Mouse (Mus musculus): ENCODE measurements around the gene Inhba. TPM values are rescaled to one million over a fixed set of nuclear protein-coding genes. Genes with fewer than 3 reads are reported as not detected.

Inhba gene
- not detected for polyA plus RNA-seq (2017; shearing (Covaris generic))

- peak; percentile 50 for ATAC-seq
Measured at GRCm38 (mm10) chr13:16011372-16012242, at the start of gene Inhba. Gene Inhba, plus strand, starts transcription at chr13:16011851.

DNA sequence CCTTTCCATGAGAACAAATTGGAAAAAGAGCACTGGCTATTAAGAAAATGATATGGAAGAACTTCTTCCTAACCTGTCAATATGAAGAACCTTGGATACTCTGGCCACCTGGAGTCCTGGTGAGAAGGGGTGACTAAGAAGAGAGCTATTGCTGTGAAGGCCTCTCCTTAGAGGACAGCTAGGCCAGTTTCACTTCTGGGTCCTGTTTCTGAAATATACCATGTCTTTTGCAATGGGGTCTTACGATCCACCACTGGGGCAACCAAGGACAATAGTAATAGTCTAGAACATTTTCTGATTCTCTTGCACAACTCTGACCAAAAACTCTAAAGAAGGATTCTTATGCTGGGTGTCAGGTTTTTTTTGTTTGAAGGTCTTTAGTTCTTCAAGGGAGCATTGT is 35.1 kb upstream of the Inhba start:
- no peak for ATAC-seq

- no peak for ATAC-seq
Measured at GRCm38 (mm10) chr13:15979551-15979950, 32.1 kb upstream of the Inhba start.

DNA sequence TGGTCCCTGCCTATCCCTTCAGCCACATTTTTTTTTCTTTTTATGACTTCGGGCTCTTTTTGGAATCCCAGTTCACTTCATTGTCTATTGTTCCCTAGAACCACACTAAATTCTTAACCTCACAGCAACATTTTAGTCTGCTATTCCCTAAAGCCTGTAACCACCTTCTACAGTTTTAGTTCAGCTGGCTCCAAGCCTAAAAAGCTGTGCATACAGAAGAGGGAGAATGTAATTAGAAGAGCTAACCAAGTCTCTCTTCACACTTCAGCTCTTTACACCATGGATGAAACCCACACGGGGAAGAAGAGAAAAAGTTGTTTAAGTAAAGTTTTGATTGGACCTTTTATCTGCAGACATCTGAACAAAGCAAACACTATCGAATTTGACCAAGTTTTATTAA is 29.6 kb upstream of the Inhba start:
- no peak for ATAC-seq

DNA sequence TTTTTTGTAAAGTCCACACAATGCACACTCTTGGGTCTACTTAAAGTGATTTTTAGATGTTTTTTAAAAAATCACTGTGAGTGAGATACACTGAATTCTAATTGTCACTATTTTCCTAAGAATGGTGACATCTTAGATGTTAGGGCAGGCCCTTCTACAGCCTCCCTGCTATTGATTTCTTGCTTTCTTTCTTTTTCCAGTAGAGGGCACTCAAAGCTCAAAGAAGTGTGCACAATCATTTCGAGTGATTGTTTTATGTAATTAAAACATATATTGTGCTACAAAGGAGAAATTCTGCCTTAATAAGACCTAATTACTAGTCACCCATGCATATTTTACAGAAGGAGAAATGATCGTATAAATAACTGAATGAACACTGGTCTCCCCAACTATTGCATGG is 25.9 kb upstream of the Inhba start:
- no peak for ATAC-seq

DNA sequence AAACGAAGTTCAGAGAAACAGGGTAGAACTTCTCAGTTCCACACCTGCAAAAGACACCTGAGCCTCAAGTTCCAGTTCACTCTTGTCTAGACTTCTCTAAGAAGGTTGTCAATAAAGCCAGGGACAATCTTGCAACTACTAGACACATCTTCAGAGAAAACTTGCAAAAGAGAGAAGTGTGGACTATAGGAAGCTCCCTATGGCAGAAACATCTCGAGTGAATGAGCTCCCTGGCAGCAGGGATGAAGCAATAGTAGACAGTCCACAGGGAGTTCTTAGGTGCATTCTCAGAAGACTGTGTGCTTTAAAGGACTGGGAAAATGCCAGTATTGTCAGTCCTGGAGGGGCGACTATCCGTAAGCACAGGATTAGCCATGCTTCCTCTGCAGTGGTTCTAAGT is 25.5 kb upstream of the Inhba start:
- ATAC-seq = no peak

DNA sequence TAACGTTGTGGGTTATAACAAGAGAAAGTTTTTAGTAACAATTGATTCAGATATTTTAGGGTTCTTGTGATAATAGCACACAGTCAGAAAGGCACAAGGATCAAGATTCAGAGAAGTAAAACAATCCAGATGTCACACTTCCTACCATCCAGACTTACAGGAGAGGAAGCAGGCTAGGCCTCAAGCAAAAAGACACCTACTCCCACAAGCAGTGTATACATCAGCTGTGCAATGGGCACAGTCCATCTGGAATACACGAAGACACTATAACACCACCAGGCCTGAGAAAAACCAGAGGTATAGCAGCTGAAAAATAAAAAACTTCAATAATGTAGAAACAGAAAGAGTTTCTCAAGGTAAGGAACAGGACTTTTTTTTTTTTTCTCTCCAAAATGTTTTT is 16.3 kb upstream of the Inhba start:
- ATAC-seq = no peak

DNA sequence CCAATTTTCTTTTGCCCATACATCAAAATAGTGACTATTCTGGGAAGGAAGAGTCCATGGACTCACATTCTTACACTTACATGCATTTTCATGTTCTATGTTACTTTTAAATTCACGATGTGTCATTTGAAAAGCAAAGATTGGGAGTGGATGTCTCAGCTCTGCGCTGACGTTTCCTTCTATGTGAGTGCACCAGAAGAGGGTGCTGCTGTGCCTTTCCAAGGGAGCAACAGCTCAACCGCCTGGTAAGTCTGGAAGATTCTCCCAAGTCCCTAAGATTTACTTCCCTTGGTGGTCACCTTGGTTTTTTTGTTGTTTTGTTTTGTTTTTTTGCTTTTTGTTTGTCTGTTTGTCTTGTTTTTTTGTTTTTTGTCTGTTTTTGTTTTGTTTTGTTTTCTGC is 6.1 kb upstream of the Inhba start:
- ATAC-seq = no peak

- no peak for ATAC-seq
Measured at GRCm38 (mm10) chr13:16007748-16008147, 3.9 kb upstream of the Inhba start.

- ATAC-seq = no peak
Measured at GRCm38 (mm10) chr13:16008348-16008747, 3.3 kb upstream of the Inhba start.

- ATAC-seq = no peak
Measured at GRCm38 (mm10) chr13:16009766-16010465, 1.7 kb upstream of the Inhba start.

- no peak for ATAC-seq
Measured at GRCm38 (mm10) chr13:16010586-16010985, 1.1 kb upstream of the Inhba start.

GRCm38 (mm10) chr13:16012243-16012887 is 714 bp downstream of the Inhba start:
- ATAC-seq = peak; percentile 89

GRCm38 (mm10) chr13:16014166-16014565 is 2.5 kb downstream of the Inhba start:
- no peak for ATAC-seq

DNA sequence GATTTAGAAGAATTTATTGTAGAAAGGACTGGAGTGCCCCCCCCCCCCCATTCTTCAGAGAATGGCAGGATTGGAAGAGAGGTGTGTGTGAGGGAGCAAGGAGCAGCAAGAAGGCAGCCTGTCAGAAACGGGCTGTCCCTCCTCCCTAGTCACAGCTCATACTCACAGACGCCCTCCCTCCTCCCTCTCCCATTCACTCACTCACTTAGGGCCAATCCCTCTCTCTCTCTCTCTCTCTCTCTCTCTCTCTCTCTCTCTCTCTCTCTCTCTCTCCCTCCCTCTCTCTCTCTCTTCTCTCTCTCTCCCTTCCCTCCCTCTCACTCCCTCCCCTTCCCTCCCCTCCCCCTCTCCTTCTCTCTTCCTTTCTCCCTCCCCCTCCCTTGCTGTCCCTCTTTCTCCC is 4.9 kb downstream of the Inhba start:
- no peak for ATAC-seq

DNA sequence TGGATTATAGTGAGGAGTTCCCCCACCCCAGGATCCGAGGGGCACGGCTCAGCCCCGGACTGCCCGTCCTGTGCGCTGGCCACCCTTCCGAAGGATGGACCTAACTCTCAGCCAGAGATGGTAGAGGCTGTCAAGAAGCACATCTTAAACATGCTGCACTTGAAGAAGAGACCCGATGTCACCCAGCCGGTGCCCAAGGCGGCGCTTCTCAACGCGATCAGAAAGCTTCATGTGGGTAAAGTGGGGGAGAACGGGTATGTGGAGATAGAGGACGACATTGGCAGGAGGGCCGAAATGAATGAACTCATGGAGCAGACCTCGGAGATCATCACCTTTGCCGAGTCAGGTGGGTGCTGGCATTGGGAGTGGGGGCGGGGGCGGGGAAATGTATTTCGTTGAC is 5.7 kb downstream of the Inhba start:
- ATAC-seq = no peak

DNA sequence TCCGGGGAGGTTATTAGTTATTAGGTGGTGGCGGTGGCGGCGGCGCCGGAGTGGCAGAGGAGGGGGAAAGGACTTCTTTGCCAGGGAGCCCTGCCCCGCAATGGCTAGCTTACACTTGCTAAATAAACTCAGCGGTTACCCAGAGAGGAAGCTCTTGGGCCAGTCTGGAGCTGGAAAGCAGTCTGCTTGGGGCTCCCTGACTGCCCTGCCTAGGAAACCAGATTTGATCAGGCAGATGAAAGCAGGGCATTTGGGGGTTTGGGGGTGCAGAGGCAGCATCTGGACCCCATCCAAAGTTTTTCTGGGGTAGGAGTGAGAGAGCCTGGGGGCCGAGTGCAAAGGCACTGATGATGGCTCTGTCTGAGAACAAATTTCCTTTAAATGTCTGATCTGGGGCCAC is 6.1 kb downstream of the Inhba start:
- ATAC-seq = no peak

DNA sequence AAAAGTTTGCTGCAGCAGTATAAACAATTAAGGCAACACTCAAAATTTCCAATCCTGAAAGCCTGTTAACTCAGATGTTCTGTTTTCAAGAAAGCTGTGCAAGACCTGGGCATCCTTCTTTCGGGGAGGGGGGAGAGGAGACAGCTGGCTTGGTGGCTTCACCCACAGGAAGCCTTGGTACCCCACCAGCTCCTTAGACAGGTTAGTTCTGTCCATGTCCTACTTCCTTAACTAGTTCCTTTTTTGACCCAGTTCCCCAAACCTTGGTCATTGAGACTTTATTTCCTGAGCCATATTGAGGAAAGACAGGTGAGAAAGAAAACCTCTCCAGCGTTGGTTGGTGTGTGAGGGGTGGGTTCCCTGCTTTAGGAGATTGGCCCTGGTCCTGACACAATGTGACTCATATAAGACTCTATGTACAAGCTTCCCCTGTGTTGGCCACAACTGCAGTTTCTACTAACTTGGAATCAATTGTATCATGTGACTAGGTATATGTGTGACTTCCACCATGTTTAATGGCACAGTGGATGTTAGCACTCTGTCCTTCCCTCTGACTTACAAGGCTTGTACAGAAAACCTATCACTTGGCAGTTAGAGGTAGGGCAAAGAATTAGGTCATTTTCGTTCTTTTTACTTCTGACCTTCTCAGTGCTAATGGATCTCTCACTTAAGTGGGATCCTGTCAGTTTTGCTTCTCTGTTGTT is 7.3 kb downstream of the Inhba start:
- ATAC-seq = no peak

- ATAC-seq = peak; percentile 57
Measured at GRCm38 (mm10) chr13:16020659-16021058, 9.0 kb downstream of the Inhba start.

GRCm38 (mm10) chr13:16021181-16021580 is 9.5 kb downstream of the Inhba start:
- no peak for ATAC-seq

- ATAC-seq = no peak
Measured at GRCm38 (mm10) chr13:16021849-16022248, 10.2 kb downstream of the Inhba start.

GRCm38 (mm10) chr13:16022536-16022935 is 10.9 kb downstream of the Inhba start:
- no peak for ATAC-seq
